Mouse (Mus musculus) testis, adult 2 months (tissue): ENCODE results near the gene Olfr1497. TPM values are rescaled to one million over a fixed set of nuclear protein-coding genes. Genes with fewer than 3 reads are reported as not detected.

Source experiments
- H3K27ac ChIP-seq: fragments of 200-500 bp; 2 replicates; pipeline ENCODE4 v1.5.1; 2012; ENCODE audit warnings: low read depth, low read length; ENCODE audit not compliant: control insufficient read depth, insufficient read depth
- H3K27me3 ChIP-seq: fragments of 200-500 bp; 2 replicates; pipeline ENCODE4 v1.6.1; 2012; ENCODE audit warnings: mild to moderate bottlenecking, low read length, moderate library complexity; ENCODE audit not compliant: control insufficient read depth, insufficient read depth
- H3K36me3 ChIP-seq: fragments of 200-500 bp; 2 replicates; pipeline ENCODE4 v1.6.1; 2012; ENCODE audit warnings: mild to moderate bottlenecking, low read length; ENCODE audit not compliant: control insufficient read depth, insufficient read depth
- H3K4me1 ChIP-seq: fragments of 200-500 bp; 2 replicates; pipeline ENCODE4 v1.6.1; 2012; ENCODE audit warnings: low read length; ENCODE audit not compliant: control insufficient read depth, insufficient read depth
- H3K4me3 ChIP-seq: fragments of 200-500 bp; 2 replicates; pipeline ENCODE4 v1.5.1; 2012; ENCODE audit warnings: low read depth, mild to moderate bottlenecking, low read length, moderate library complexity, mixed read lengths; ENCODE audit not compliant: control insufficient read depth
- CTCF ChIP-seq: fragments of 200-500 bp; IDR thresholded peaks from 2 replicates; pipeline ENCODE4 v1.5.1; 2012; ENCODE audit warnings: low read depth, mild to moderate bottlenecking, inconsistent platforms, low read length, moderate library complexity; ENCODE audit not compliant: control insufficient read depth, insufficient read depth, insufficient replicate concordance
- POLR2A ChIP-seq: fragments of 200-500 bp; IDR thresholded peaks from 2 replicates; pipeline ENCODE4 v1.6.1; 2012; ENCODE audit warnings: low read depth, mild to moderate bottlenecking, inconsistent platforms, low read length, moderate library complexity; ENCODE audit not compliant: control insufficient read depth
- polyA plus RNA-seq: library from polyadenylated mRNA; depleted of rRNA; stranded (reverse); fragments of >200 nt; gene quantifications from 2 replicates; pipeline ENCODE4 v1.2.3, GENCODE M21; 2012; rRNA removed

The Olfr1497 gene
- polyA plus RNA-seq, 1 experiment = 0.19 TPM

- no peak within 1 kb of the TSS for H3K4me3 ChIP-seq
- no peak within 1 kb of the TSS for H3K27ac ChIP-seq
- TF ChIP-seq CTCF (no peak), POLR2A (no peak)
- H3K27me3 ChIP-seq = no peaks in the 10 kb centered on the region
- H3K36me3 ChIP-seq = no peaks in the 10 kb centered on the region
- H3K4me1 ChIP-seq = no peaks in the 10 kb centered on the region
Observed at GRCm38 (mm10) chr19:13777578-13777977, 20.4 kb downstream of the Olfr1497 start, which contains the start of gene Olfr1496. Gene Olfr1496 (plus strand): TSS chr19:13777878.

GRCm38 (mm10) chr19:13768565-13769276, 29.3 kb downstream of the Olfr1497 start:
- Histone ChIP-seq H3K4me3 (no peak overlapping the region), H3K27ac (no peak overlapping the region), H3K27me3 (no peaks in the 10 kb centered on the region), H3K36me3 (no peaks in the 10 kb centered on the region), H3K4me1 (no peaks in the 10 kb centered on the region)
- TF ChIP-seq CTCF (no peak), POLR2A (no peak)

- no peaks in the 10 kb centered on the region for H3K4me1 ChIP-seq
- TF ChIP-seq CTCF = no peak
- no peak for TF ChIP-seq POLR2A
- no peak within 1 kb of the TSS for H3K27ac ChIP-seq
- H3K27me3 ChIP-seq = no peaks in the 10 kb centered on the region
- no peaks in the 10 kb centered on the region for H3K36me3 ChIP-seq
- H3K4me3 ChIP-seq = no peak within 1 kb of the TSS
Observed at GRCm38 (mm10) chr19:13764306-13764705, 33.7 kb downstream of the Olfr1497 start, which contains the start of gene Olfr1495. Gene Olfr1495 (plus strand): TSS chr19:13764606.

GRCm38 (mm10) chr19:13749366-13749765, 48.6 kb downstream of the Olfr1497 start:
- Histone ChIP-seq H3K4me3 (no peak overlapping the region), H3K4me1 (no peaks in the 10 kb centered on the region), H3K36me3 (no peaks in the 10 kb centered on the region), H3K27me3 (no peaks in the 10 kb centered on the region), H3K27ac (no peak overlapping the region)
- TF ChIP-seq POLR2A (no peak), CTCF (no peak)

Other genes starting within 250 kb of the Olfr1497 start
- not detected in 2 replicates for gene Olfr1484, start 214.7 kb downstream of the Olfr1497 start, polyA plus RNA-seq
- gene Olfr1487, start 180.8 kb downstream of the Olfr1497 start, polyA plus RNA-seq = not detected in 2 replicates
- gene Olfr1489, start 166.6 kb downstream of the Olfr1497 start, polyA plus RNA-seq = not detected in 2 replicates
- not detected in 2 replicates for gene Olfr1490, start 147.1 kb downstream of the Olfr1497 start, polyA plus RNA-seq
- not detected in 2 replicates for gene Olfr1491, start 100.9 kb downstream of the Olfr1497 start, polyA plus RNA-seq
- not detected in 2 replicates for gene Olfr1493-ps1, start 74.9 kb downstream of the Olfr1497 start, polyA plus RNA-seq
- gene Olfr1494, start 58.5 kb downstream of the Olfr1497 start, polyA plus RNA-seq = not detected in 2 replicates
- gene Olfr1495, start 33.6 kb downstream of the Olfr1497 start, polyA plus RNA-seq = not detected in 2 replicates
- gene Olfr1496, start 20.3 kb downstream of the Olfr1497 start, polyA plus RNA-seq = not detected in 2 replicates
- not detected in 2 replicates for gene Olfr1499, start 21.2 kb upstream of the Olfr1497 start, polyA plus RNA-seq
- gene Olfr1500, start 32.3 kb upstream of the Olfr1497 start, polyA plus RNA-seq = not detected in 2 replicates
- not detected in 2 replicates for gene Olfr1501, start 52.5 kb upstream of the Olfr1497 start, polyA plus RNA-seq
- gene Olfr1502, start 63.6 kb upstream of the Olfr1497 start, polyA plus RNA-seq = not detected in 2 replicates
- gene Olfr1504, start 99.7 kb upstream of the Olfr1497 start, polyA plus RNA-seq = not detected in 2 replicates
- not detected in 2 replicates for gene Olfr1505, start 115.3 kb upstream of the Olfr1497 start, polyA plus RNA-seq